Mouse (Mus musculus): ENCODE measurements at regions not wholly inside any gene's neighbourhood (a gene's known extent, or its start where the extent isn't known, plus 50 kb on each side); places are given as distances from the start of the nearest gene placed in this dataset.

DNA sequence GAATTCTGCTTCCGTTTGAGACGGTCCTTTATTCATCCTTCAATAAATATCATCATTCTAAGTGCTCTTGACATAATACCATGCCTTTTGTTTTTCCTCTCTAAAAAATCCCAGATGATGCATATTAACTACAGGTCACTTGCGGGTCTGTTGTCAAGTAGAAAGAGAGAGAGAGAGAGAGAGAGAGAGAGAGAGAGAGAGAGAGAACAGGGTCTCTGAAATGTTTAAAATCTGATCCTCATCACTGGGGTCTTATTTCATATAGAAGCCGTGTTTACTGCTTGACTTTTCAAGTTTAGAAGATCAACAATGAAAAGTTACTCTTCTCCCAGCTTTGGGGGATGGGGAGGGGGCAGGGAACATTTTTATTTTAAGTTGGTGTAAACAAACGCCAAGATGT lies 299.5 kb downstream of the Nr2f2 start:
- WGBS, result 42% methylated on average over 5 of the region's 5 CpGs
- Histone ChIP-seq H3K27ac (replicated peaks; ENCODE audit: low read depth, low read length) (no peak overlapping the region), H3K27me3 (ENCODE audit: control insufficient read depth, insufficient read depth, low read length) (no peaks in the 10 kb centered on the region), H3K9me3 (replicated peaks; ENCODE audit: control insufficient read depth, low read length) (no peaks in the 10 kb centered on the region), H3K4me2 (ENCODE audit: low read depth, low read length) (no peak overlapping the region), H3K9ac (replicated peaks; ENCODE audit: low read length) (no peak overlapping the region), H3K4me3 (ENCODE audit: low read depth, low read length) (no peak overlapping the region), H3K4me1 (ENCODE audit: control insufficient read depth, insufficient read depth, low read length) (peaks cover 4% of the 10 kb centered on the region), H3K36me3 (replicated peaks; ENCODE audit: control insufficient read depth, insufficient read depth, low read depth, low read length) (no peaks in the 10 kb centered on the region)
- DNase-seq (ENCODE audit: low spot score) (no peak), ATAC-seq (replicated peaks; ENCODE audit: insufficient number of reproducible peaks, low FRiP score, low TSS enrichment, low read depth) (no peak)

DNA sequence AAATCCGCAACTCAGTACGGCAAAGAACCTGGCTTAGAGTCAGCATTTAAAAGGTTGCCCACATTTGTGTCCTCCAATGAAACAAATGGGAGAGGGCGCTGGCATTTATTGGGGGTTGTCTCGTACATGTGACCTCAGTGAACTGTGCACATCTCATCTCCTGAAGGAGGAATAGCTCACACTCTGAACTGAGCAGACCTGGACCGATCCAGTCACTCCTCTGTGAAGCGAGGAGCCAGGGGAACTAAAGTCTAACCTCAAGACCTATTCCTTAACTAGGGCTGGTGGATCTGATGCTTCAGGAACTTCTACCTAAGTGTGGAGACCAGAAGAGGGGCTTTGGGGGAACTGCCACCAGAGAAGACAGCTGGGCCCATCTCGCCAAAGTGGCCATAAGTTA lies 300.1 kb downstream of the Nr2f2 start:
- Histone ChIP-seq H3K36me3 (replicated peaks; ENCODE audit: control insufficient read depth, insufficient read depth, low read depth, low read length) (no peaks in the 10 kb centered on the region), H3K4me3 (ENCODE audit: low read depth, low read length) (no peak overlapping the region), H3K27ac (replicated peaks; ENCODE audit: low read depth, low read length) (no peak overlapping the region), H3K9me3 (replicated peaks; ENCODE audit: control insufficient read depth, low read length) (no peaks in the 10 kb centered on the region), H3K9ac (replicated peaks; ENCODE audit: low read length) (no peak overlapping the region), H3K4me2 (ENCODE audit: low read depth, low read length) (no peak overlapping the region), H3K4me1 (ENCODE audit: control insufficient read depth, insufficient read depth, low read length) (peaks cover 4% of the 10 kb centered on the region), H3K27me3 (ENCODE audit: control insufficient read depth, insufficient read depth, low read length) (no peaks in the 10 kb centered on the region)
- 89% methylated on average over 7 of the region's 7 CpGs for WGBS
- DNase-seq (ENCODE audit: low spot score), result no peak
- ATAC-seq (replicated peaks; ENCODE audit: insufficient number of reproducible peaks, low FRiP score, low TSS enrichment, low read depth), result no peak

DNA sequence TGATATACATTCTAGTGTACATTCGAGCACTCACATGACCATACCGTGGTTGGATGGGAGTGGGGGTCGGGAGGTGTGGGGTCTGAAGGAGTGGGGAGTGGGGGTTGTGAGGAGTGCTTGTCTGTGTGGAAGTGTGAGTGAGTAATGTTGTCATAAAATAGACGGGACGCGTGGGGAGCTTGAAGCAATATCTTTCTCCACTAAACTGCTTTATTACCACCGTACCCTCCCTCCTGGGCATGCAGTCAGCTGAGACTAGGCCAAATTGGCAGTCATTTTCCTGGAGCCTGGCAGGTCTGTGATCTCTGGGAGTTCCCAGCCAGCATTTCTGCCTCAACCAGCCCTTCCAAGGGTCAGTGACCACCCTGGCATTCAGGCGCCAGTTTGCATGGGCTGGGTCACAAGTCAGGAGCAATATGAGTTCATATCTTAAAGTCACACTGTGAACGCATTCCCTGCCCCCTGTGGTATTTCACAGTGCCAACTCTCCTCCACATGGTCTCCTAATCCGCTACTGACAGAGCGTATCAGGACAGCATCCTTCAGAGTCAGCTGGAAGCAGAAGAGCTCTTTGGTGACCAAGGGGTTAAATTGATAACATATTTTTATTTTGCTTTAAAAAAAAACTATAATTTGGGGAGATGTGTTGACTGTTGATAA lies 300.9 kb downstream of the Nr2f2 start:
- 86% methylated on average over 11 of the region's 11 CpGs for WGBS
- no peaks in the 10 kb centered on the region for H3K36me3 ChIP-seq (replicated peaks; ENCODE audit: control insufficient read depth, insufficient read depth, low read depth, low read length)
- H3K4me3 ChIP-seq (ENCODE audit: low read depth, low read length), result no peak overlapping the region
- H3K27me3 ChIP-seq (ENCODE audit: control insufficient read depth, insufficient read depth, low read length), result no peaks in the 10 kb centered on the region
- no peak overlapping the region for H3K27ac ChIP-seq (replicated peaks; ENCODE audit: low read depth, low read length)
- DNase-seq (ENCODE audit: low spot score) (no peak), ATAC-seq (replicated peaks; ENCODE audit: insufficient number of reproducible peaks, low FRiP score, low TSS enrichment, low read depth) (no peak)
- no peaks in the 10 kb centered on the region for H3K9me3 ChIP-seq (replicated peaks; ENCODE audit: control insufficient read depth, low read length)
- H3K9ac ChIP-seq (replicated peaks; ENCODE audit: low read length), result no peak overlapping the region
- H3K4me1 ChIP-seq (ENCODE audit: control insufficient read depth, insufficient read depth, low read length), result peaks cover 4% of the 10 kb centered on the region
- no peak overlapping the region for H3K4me2 ChIP-seq (ENCODE audit: low read depth, low read length)

DNA sequence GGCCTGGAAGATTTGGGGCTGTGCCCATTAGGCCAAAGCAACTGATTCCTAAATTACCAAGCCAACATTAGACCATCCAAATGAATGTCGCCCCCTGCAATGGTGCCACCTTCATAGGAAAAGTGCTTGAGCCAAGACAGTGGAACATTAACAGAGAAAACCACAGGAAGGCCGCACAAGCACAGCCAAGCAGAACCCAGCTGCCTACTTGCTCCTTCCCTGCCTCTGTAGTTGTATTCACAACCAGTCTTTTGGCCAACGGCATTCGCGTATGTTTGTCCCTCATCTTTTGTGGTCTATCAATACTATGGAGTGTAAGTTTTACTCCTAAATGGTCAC lies 319.2 kb downstream of the Nr2f2 start:
- ATAC-seq (replicated peaks; ENCODE audit: insufficient number of reproducible peaks, low FRiP score, low TSS enrichment, low read depth), result no peak
- H3K9ac ChIP-seq (replicated peaks; ENCODE audit: low read length), result no peak overlapping the region

DNA sequence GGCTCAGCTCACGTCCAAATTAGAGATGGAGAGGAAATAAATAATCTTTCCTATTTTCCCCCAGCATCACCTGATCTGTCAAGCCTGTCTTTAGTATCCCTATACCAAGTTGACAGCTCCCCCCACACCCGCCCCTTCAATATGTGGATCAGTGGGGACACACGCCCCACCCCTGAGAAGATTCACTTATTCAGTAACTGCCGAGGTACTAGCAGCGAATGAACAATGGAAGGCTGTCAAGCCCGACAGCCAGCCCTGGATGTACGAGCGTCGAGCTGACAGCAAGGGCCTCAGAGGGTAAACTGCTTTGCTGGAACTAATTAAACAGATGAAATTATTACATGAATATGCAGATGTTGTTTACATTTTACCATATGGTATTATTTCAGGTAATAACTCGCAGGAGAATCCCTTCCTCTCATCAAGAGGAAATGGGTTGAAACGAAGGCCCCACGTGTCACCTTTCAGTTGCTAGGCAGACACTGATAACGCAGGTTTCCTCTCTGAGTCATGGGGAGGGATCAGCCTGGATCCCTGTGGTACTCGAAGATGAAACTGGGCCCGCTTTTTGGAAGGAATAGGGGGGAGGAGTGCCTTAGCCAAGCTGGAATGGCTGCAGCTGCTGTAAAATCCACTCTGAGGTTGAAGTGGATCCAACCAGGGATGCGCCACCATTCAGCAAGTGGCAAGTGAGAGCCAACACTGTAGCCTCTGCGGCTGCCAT lies 319.7 kb downstream of the Nr2f2 start:
- Histone ChIP-seq H3K4me3 (ENCODE audit: low read depth, low read length) (no peak overlapping the region), H3K4me2 (ENCODE audit: low read depth, low read length) (no peak overlapping the region), H3K9me3 (replicated peaks; ENCODE audit: control insufficient read depth, low read length) (no peaks in the 10 kb centered on the region), H3K27ac (replicated peaks; ENCODE audit: low read depth, low read length) (no peak overlapping the region), H3K9ac (replicated peaks; ENCODE audit: low read length) (no peak overlapping the region), H3K36me3 (replicated peaks; ENCODE audit: control insufficient read depth, insufficient read depth, low read depth, low read length) (no peaks in the 10 kb centered on the region), H3K27me3 (ENCODE audit: control insufficient read depth, insufficient read depth, low read length) (no peaks in the 10 kb centered on the region), H3K4me1 (ENCODE audit: control insufficient read depth, insufficient read depth, low read length) (no peaks in the 10 kb centered on the region)
- ATAC-seq (replicated peaks; ENCODE audit: insufficient number of reproducible peaks, low FRiP score, low TSS enrichment, low read depth) (no peak), DNase-seq (ENCODE audit: low spot score) (no peak)
- WGBS, result 43% methylated on average over 17 of the region's 17 CpGs

More for the DNA sequence above, 319.2 kb downstream of the Nr2f2 start:
- 91% methylated on average over 5 of the region's 5 CpGs for WGBS
- Histone ChIP-seq H3K27ac (replicated peaks; ENCODE audit: low read depth, low read length) (no peak overlapping the region), H3K27me3 (ENCODE audit: control insufficient read depth, insufficient read depth, low read length) (no peaks in the 10 kb centered on the region), H3K36me3 (replicated peaks; ENCODE audit: control insufficient read depth, insufficient read depth, low read depth, low read length) (no peaks in the 10 kb centered on the region), H3K4me3 (ENCODE audit: low read depth, low read length) (no peak overlapping the region), H3K4me2 (ENCODE audit: low read depth, low read length) (no peak overlapping the region), H3K9me3 (replicated peaks; ENCODE audit: control insufficient read depth, low read length) (no peaks in the 10 kb centered on the region), H3K4me1 (ENCODE audit: control insufficient read depth, insufficient read depth, low read length) (no peaks in the 10 kb centered on the region)
- DNase-seq (ENCODE audit: low spot score), result no peak

DNA sequence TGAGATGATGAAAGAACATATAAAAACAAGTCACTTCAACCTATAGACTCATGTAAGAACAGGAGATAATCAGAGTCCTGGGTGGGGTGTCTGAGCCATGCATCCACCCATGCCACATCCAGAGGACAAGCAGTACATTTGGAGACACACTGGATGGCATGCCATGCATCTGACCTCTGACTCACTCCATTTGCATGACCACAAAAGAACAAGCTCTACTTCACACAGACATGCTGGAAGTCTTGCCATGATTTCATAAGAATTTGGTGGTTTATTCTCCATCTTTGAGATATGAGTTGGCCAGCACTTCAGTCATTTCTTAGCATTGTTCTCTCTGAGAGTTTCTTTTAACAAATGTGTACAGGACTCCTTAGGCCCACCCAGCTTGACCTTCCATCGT lies 329.5 kb downstream of the Nr2f2 start:
- H3K4me2 ChIP-seq (ENCODE audit: low read depth, low read length), result no peak overlapping the region
- WGBS, result 83% methylated on average over 1 of the region's 1 CpGs
- no peaks in the 10 kb centered on the region for H3K36me3 ChIP-seq (replicated peaks; ENCODE audit: control insufficient read depth, insufficient read depth, low read depth, low read length)
- H3K4me1 ChIP-seq (ENCODE audit: control insufficient read depth, insufficient read depth, low read length), result no peaks in the 10 kb centered on the region
- no peak overlapping the region for H3K27ac ChIP-seq (replicated peaks; ENCODE audit: low read depth, low read length)
- no peaks in the 10 kb centered on the region for H3K9me3 ChIP-seq (replicated peaks; ENCODE audit: control insufficient read depth, low read length)
- DNase-seq (ENCODE audit: low spot score) (no peak), ATAC-seq (replicated peaks; ENCODE audit: insufficient number of reproducible peaks, low FRiP score, low TSS enrichment, low read depth) (no peak)
- H3K9ac ChIP-seq (replicated peaks; ENCODE audit: low read length), result no peak overlapping the region
- H3K27me3 ChIP-seq (ENCODE audit: control insufficient read depth, insufficient read depth, low read length), result no peaks in the 10 kb centered on the region
- H3K4me3 ChIP-seq (ENCODE audit: low read depth, low read length), result no peak overlapping the region

DNA sequence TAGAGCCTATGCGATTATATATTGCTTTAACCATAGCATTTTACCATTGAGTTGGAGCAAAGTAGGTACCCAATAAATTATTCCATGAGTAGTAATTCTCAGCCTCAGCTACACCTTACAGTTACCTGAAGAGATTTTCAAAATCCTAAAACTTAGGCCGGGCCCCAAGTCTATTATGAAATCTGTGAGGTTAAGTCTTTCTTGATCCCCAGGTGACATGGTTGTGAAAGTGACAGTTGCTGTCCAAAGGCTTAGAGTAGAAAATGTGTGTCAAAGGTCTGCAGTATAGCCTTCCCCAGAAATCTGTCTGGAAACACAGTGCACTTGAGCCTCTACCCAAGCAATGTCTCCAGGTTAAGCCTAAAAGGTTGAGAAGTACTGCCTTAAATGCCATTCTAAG lies 333.7 kb downstream of the Nr2f2 start:
- Histone ChIP-seq H3K4me2 (ENCODE audit: low read depth, low read length) (no peak overlapping the region), H3K4me3 (ENCODE audit: low read depth, low read length) (no peak overlapping the region), H3K36me3 (replicated peaks; ENCODE audit: control insufficient read depth, insufficient read depth, low read depth, low read length) (no peaks in the 10 kb centered on the region), H3K9ac (replicated peaks; ENCODE audit: low read length) (no peak overlapping the region), H3K27ac (replicated peaks; ENCODE audit: low read depth, low read length) (no peak overlapping the region), H3K4me1 (ENCODE audit: control insufficient read depth, insufficient read depth, low read length) (no peaks in the 10 kb centered on the region), H3K9me3 (replicated peaks; ENCODE audit: control insufficient read depth, low read length) (no peaks in the 10 kb centered on the region), H3K27me3 (ENCODE audit: control insufficient read depth, insufficient read depth, low read length) (no peaks in the 10 kb centered on the region)
- WGBS, result 87% methylated on average over 2 of the region's 2 CpGs
- DNase-seq (ENCODE audit: low spot score) (no peak), ATAC-seq (replicated peaks; ENCODE audit: insufficient number of reproducible peaks, low FRiP score, low TSS enrichment, low read depth) (no peak)

DNA sequence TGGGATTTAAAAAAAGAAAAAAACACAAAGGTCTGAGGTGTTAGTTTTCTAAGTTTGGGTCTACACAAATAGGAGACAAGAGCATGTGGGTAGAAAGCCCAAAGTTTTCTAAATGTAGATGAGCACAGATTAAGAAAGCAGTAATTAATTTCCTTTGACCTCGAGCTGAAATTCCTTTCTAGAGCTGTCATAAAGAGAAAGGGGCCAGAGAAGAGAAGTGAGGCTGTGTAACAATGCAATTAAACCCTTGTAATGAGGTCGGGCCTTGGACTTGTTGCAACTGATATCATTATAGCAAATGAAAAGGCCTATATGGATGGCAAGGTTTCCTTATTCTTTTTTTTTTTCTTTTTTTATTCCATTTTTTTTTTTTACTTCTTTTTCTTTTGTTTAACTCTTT lies 337.2 kb downstream of the Nr2f2 start:
- Histone ChIP-seq H3K4me1 (ENCODE audit: control insufficient read depth, insufficient read depth, low read length) (no peaks in the 10 kb centered on the region), H3K27me3 (ENCODE audit: control insufficient read depth, insufficient read depth, low read length) (no peaks in the 10 kb centered on the region), H3K4me3 (ENCODE audit: low read depth, low read length) (no peak overlapping the region), H3K36me3 (replicated peaks; ENCODE audit: control insufficient read depth, insufficient read depth, low read depth, low read length) (no peaks in the 10 kb centered on the region), H3K9ac (replicated peaks; ENCODE audit: low read length) (no peak overlapping the region), H3K4me2 (ENCODE audit: low read depth, low read length) (no peak overlapping the region), H3K27ac (replicated peaks; ENCODE audit: low read depth, low read length) (no peak overlapping the region), H3K9me3 (replicated peaks; ENCODE audit: control insufficient read depth, low read length) (no peaks in the 10 kb centered on the region)
- DNase-seq (ENCODE audit: low spot score) (no peak), ATAC-seq (replicated peaks; ENCODE audit: insufficient number of reproducible peaks, low FRiP score, low TSS enrichment, low read depth) (no peak)
- WGBS, result 60% methylated on average over 2 of the region's 2 CpGs

Measured in embryonic facial prominence, embryonic 11.5 days (tissue).